Mouse (Mus musculus): Measurements from ENCODE around the gene Ptpn7. TPM values are rescaled to one million over a fixed set of nuclear protein-coding genes. Genes with fewer than 3 reads are reported as not detected.
"Not testable (repeated sequence)": the region's sequence is repeated elsewhere in the genome, so short reads cannot be mapped to it uniquely, and the experiment has no call there.

The Ptpn7 gene
- total RNA-seq, 4 experiments from 2014 or later = 1.3 to 1.5 (median 1.3) TPM

GRCm38 (mm10) chr1:135185936-135186335 is 53.4 kb downstream of the Ptpn7 start:
- no peak for DNase-seq (ENCODE audit: low spot score in 2 of 2)

- no peak for DNase-seq (ENCODE audit: low spot score in 2 of 2)
Observed at GRCm38 (mm10) chr1:135186427-135186826, 53.9 kb downstream of the Ptpn7 start.

- not testable (repeated sequence) for DNase-seq (ENCODE audit: low spot score in 2 of 2)
Observed at GRCm38 (mm10) chr1:135187016-135187415, 54.5 kb downstream of the Ptpn7 start.

- no peak for DNase-seq (ENCODE audit: low spot score in 2 of 2)
Observed at GRCm38 (mm10) chr1:135188197-135188596, 55.7 kb downstream of the Ptpn7 start.

GRCm38 (mm10) chr1:135189186-135189585 is 56.7 kb downstream of the Ptpn7 start:
- no peak for DNase-seq (ENCODE audit: low spot score in 2 of 2)

GRCm38 (mm10) chr1:135194335-135194734 is 61.8 kb downstream of the Ptpn7 start:
- DNase-seq (ENCODE audit: low spot score in 2 of 2) = not testable (repeated sequence)

Other genes starting within 250 kb of the Ptpn7 start
- 10 to 100 TPM; 70.1 to 85.0 (median 73.8) TPM for gene Ppp1r12b, start 176.8 kb upstream of the Ptpn7 start, total RNA-seq (2022)
- 1 to 10 TPM in 3 of 4 experiments, under 1 TPM in 1; 0.84 to 2.7 (median 1.7) TPM for gene Ube2t, start 170.1 kb upstream of the Ptpn7 start, total RNA-seq (2022)
- 1 to 10 TPM; 1.2 to 2.4 (median 1.7) TPM for gene Lgr6, start 27.4 kb upstream of the Ptpn7 start, total RNA-seq (2022)
- 100 to 1,000 TPM; 255 to 276 (median 267) TPM for gene Arl8a, start 14.1 kb downstream of the Ptpn7 start, total RNA-seq (2022)
- gene Gpr37l1, start 35.0 kb downstream of the Ptpn7 start, total RNA-seq (2022) = 100 to 1,000 TPM; 177 to 205 (median 196) TPM
- gene Elf3, start 125.9 kb downstream of the Ptpn7 start, total RNA-seq (2022) = under 1 TPM in 2 of 4 experiments, not detected in 2; 0.19 to 0.20 TPM
- gene Rnpep, start 151.4 kb downstream of the Ptpn7 start, total RNA-seq (2022) = 10 to 100 TPM; 47.8 to 53.4 (median 49.7) TPM
- gene Timm17a, start 181.1 kb downstream of the Ptpn7 start, total RNA-seq (2022) = 100 to 1,000 TPM; 171 to 192 (median 176) TPM
- under 1 TPM; 0.38 to 0.91 (median 0.77) TPM for gene Lmod1, start 192.1 kb downstream of the Ptpn7 start, total RNA-seq (2022)
- gene Shisa4, start 242.5 kb downstream of the Ptpn7 start, total RNA-seq (2022) = 100 to 1,000 TPM; 167 to 177 (median 171) TPM